Mouse (Mus musculus) heart, adult 2 months (tissue): ENCODE results near the gene Vsig10. TPM values are rescaled to one million over a fixed set of nuclear protein-coding genes. Genes with fewer than 3 reads are reported as not detected.

Source experiments
- DNase-seq, 2 experiments: peaks; one replicate each; pipeline ENCODE4 v3.0.0; 2021
- H3K27ac ChIP-seq: fragments of 200-600 bp; 2 replicates; pipeline ENCODE4 v1.8.1; 2022
- H3K27me3 ChIP-seq: fragments of 200-500 bp; 2 replicates; pipeline ENCODE4 v1.6.1; 2012; ENCODE audit warnings: mild to moderate bottlenecking, low read length, inconsistent platforms, mixed read lengths; ENCODE audit not compliant: control insufficient read depth, insufficient read depth
- H3K36me3 ChIP-seq: fragments of 200-500 bp; 2 replicates; pipeline ENCODE4 v1.6.1; 2012; ENCODE audit warnings: low read length, inconsistent platforms; ENCODE audit not compliant: control insufficient read depth, insufficient read depth
- H3K4me1 ChIP-seq: fragments of 200-500 bp; 2 replicates; pipeline ENCODE4 v1.6.1; 2011; ENCODE audit warnings: low read length; ENCODE audit not compliant: control insufficient read depth, insufficient read depth
- H3K4me3 ChIP-seq: fragments of 200-600 bp; 2 replicates; pipeline ENCODE4 v1.8.1; 2022
- H3K79me2 ChIP-seq: fragments of 200-500 bp; replicated peaks from 2 replicates; pipeline ENCODE4 v1.6.1; 2012; ENCODE audit warnings: mild to moderate bottlenecking, inconsistent platforms, low read length, moderate library complexity, mixed read lengths; ENCODE audit not compliant: control insufficient read depth, insufficient read depth
- H3K9ac ChIP-seq: fragments of 200-500 bp; 2 replicates; pipeline ENCODE4 v1.6.1; 2012; ENCODE audit warnings: low read depth, mild to moderate bottlenecking, control low read depth, inconsistent platforms, low read length, mixed read lengths
- CTCF ChIP-seq: fragments of 200-600 bp; IDR thresholded peaks from 2 replicates; pipeline ENCODE4 v1.8.1; 2022; ENCODE audit warnings: antibody characterized with exemption, mild to moderate bottlenecking, moderate library complexity
- EP300 ChIP-seq: fragments of 200-500 bp; IDR thresholded peaks from 2 replicates; pipeline ENCODE4 v1.6.1; 2011; ENCODE audit warnings: low read depth, low read length, control low read depth; ENCODE audit not compliant: insufficient read depth
- POLR2A ChIP-seq: fragments of 200-500 bp; IDR thresholded peaks from 2 replicates; pipeline ENCODE4 v1.6.1; 2011; ENCODE audit warnings: mild to moderate bottlenecking, low read depth, low read length, control low read depth; ENCODE audit not compliant: insufficient read depth
- WGBS: fragments of 180-500 bp; shearing (Covaris S2); methylation state at CpG from one replicate; pipeline ENCODE4 v1.1.7; 2018; 5-methylcytosine and 5-hydroxymethylcytosine counted together
- intact Hi-C: fragments of 180-260 bp; cut with DNase I; formaldehyde crosslinking; loops from one replicate; pipeline ENCODE4 v1.15.1; 2025
- polyA plus RNA-seq: library from polyadenylated mRNA; depleted of rRNA; stranded (reverse); fragments of >200 nt; gene quantifications from 2 replicates; pipeline ENCODE4 v1.2.3, GENCODE M21; 2012
- total RNA-seq, 2 experiments: library from RNA; stranded (reverse); gene quantifications; 2 replicates each; pipeline ENCODE4 v1.2.3; 2021

The Vsig10 gene
- total and polyA plus RNA-seq, 3 experiments = 7.0 to 8.9 (median 8.8) TPM

DNA sequence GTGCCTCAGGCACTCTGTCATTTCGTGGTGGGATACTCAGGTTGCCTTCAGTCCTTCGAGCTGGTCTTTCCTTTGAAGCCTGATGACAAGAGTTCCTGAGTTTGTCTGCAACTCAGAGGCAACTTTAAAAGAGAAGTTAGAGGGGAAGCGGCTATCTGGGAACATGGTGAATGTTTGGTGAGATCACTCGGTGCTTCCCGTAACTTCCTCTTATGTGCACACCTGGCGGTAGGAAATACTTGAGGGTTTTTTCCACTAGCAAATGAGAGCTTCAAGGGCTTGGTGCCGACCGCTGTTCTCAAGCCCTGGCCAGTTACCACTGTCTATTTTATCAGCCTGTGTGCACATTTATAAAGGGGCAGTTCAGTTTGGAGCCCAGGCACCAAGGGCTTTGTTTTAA, 35.2 kb downstream of the Vsig10 start:
- WGBS = 49% methylated on average over 8 of the region's 8 CpGs
- no peaks in the 10 kb centered on the region; the same call in 1 of the 2 replicates for H3K4me1 ChIP-seq
- H3K79me2 ChIP-seq = no peaks in the 10 kb centered on the region
- H3K27me3 ChIP-seq = no peaks in the 10 kb centered on the region
- H3K4me3 ChIP-seq = no peak overlapping the region
- no peak overlapping the region for H3K9ac ChIP-seq
- intact Hi-C loops = no loop called here
- TF ChIP-seq POLR2A (no peak), CTCF (no peak), EP300 (no peak)
- H3K27ac ChIP-seq = no peak overlapping the region
- no peaks in the 10 kb centered on the region; the same call in 1 of the 2 replicates for H3K36me3 ChIP-seq
- DNase-seq = no peak

DNA sequence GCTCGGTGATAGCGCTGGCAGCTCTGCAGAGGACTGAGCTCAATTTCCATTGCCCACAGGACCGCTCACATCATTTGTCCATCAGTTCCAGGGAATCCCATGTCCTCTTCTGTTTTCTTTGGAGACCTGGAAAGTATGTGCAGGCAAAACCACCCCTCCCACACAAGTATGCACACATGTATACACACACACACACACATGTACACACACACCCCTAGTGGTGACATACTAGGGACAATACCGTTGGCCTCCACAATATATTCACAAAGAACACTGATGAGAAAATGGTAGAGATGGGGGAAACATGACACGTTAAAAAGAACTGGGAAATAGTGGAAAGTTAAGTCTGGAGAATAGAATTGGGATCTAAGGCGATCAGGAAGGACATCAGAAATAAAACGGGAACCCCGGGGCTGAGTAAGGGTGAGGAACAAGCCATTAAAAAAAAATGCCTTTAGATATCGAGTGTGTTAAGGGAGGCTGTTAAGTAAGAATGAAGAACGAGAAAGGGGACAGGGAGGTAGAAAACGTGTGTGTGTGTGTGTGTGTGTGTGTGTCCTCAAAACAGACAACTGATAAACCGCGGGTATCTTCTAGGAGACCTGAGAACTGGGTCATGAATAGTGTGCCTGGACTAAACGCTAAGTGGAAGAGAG, 36.9 kb downstream of the Vsig10 start:
- Histone ChIP-seq H3K79me2 (no peaks in the 10 kb centered on the region), H3K27me3 (no peaks in the 10 kb centered on the region), H3K4me1 (peaks cover 10% of the 10 kb centered on the region), H3K4me3 (no peak overlapping the region; the same call in 1 of the 2 replicates), H3K9ac (no peak overlapping the region), H3K36me3 (peaks cover 6% of the 10 kb centered on the region), H3K27ac (peak overlapping the region; percentile 84)
- no peak for TF ChIP-seq EP300
- TF ChIP-seq POLR2A = no peak
- peak; percentile 45 for TF ChIP-seq CTCF
- DNase-seq = no peak
- intact Hi-C loops = loop anchor here (2.0 kb wide), 2 partner anchors 33 to 37 kb away; partner anchors contain the start of genes Rfc5 and Vsig10
- WGBS = 25% methylated on average over 14 of the region's 14 CpGs

DNA sequence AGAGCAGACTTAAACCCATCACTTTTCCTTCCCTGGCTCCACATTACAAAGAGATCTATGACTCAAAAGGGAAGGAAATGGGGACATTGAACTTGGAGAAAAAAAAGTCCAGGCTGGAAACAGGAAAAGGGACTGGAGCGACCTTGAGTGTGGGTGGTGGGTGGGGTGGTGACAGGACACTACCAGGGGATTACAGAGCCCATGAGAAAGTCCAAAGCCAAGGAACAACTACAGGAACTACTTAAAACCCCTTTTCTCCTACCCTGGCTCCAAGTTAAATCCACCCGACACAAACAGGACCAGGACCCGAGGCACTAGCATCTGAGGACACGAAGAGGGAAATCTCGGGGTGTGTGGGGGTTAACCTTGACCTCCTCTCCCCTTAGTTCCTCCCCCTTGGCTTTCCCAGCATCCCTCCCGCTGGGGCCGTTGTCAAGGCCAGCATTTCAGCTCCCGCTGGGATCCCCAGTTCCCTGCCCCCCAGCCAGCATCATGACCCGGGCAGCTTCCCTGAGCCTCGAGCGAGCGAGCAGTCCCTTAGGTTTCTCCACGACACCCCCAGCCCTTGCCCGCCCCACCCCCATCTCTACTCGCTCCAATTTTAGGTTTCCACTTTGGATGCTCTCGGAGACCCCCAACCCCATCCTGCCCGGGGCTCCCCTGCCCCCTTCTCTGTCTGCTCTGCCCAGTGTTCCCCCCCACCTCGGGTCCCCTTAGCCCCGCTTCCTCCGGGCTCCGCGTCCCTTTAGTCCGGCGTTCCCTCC, 37.7 kb downstream of the Vsig10 start:
- Histone ChIP-seq H3K79me2 (0 out of 2 replicates have a peak, but pooled peaks cover 1% of the 10 kb centered on the region), H3K9ac (peak overlapping the region; percentile 99), H3K27ac (peak overlapping the region; percentile 84), H3K27me3 (no peaks in the 10 kb centered on the region), H3K36me3 (peaks cover 10% of the 10 kb centered on the region), H3K4me1 (peaks cover 16% of the 10 kb centered on the region), H3K4me3 (peak overlapping the region; percentile 54)
- intact Hi-C loops = loop anchor here (2.0 kb wide), 2 partner anchors 32 to 38 kb away; partner anchors contain the start of genes Rfc5 and Vsig10
- TF ChIP-seq POLR2A = 0 out of 2 replicates have a peak, but pooled peaks have one; percentile 25
- TF ChIP-seq CTCF = no peak
- under 1% methylated on average over 18 of the region's 24 CpGs for WGBS
- peak; percentile 75 to 76 for DNase-seq

DNA sequence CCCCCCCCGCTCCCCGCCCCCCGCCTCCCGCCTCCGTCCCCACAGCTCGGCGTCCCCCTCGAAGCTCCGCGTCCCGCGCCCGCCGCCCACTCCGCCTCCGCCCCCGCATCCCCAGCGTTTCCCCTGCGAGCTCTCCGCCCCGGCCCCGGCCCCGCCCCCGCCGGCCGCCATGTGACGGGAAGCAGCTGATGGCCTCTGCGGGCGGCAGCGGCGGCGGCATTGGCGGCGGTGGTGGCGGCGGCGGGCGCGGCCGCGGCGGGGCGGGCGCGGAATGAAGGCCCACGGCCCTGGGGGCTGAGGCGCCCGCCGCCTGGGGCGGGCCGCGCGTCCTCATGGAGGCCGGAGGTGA, 38.2 kb downstream of the Vsig10 start, which contains the start of gene Wsb2:
Wsb2 (plus strand) TSS at position 176 of the 349 bp plus-strand sequence.
- Histone ChIP-seq H3K27me3 (no peaks in the 10 kb centered on the region), H3K27ac (peak within 1 kb of the TSS; percentile 98), H3K79me2 (peaks cover 1% of the 10 kb centered on the region; the same call in 1 of the 2 replicates), H3K4me3 (peak within 1 kb of the TSS; percentile 72), H3K9ac (peak within 1 kb of the TSS; percentile 99), H3K36me3 (peaks cover 14% of the 10 kb centered on the region), H3K4me1 (peaks cover 19% of the 10 kb centered on the region)
- DNase-seq = peak; percentile 90 to 91
- under 1% methylated on average over 26 of the region's 54 CpGs for WGBS
- TF ChIP-seq EP300 (no peak), CTCF (no peak), POLR2A (no peak)
- intact Hi-C loops = loop anchor here (2.0 kb wide), 2 partner anchors 32 to 38 kb away; partner anchors contain the start of genes Rfc5 and Vsig10

DNA sequence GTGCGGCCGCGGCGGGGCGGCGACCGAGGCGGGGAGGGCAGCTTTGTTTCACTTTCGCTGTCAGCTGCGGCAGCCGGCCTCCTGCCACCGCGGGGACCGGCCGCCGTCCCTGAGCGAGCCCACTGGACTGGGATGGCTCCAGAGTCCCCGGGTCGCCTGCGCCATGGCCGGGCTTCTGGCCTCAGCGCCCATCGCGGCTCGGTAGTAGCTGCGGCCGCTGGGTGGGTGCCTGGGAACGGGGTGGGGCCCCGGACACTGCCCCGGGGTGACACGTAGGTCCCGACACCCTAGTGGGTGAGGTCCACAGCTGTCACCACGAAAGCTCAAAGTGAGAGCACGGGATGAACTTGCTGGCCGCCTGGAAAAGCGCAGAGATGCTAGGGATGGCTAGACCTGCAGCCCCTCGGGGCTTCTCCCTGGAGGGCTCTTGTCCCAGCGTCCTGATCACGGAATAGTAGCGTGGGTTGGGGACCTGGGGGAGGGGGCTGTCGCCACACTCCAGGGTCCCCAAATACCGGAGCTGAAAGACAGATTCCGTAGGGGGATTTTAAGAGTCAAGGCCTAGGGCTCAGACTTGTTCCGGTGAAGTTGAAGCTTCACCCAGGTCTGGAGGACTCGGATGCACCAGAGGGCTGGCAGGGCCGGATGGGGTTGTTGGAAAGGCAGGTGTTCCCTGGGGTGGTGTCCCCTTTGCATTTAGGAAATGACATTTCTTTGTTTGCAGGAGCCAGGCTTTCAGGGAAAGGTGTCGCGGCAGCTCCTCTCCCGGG, 38.8 kb downstream of the Vsig10 start:
- peak in 1 of 2 experiments; percentile 80 for DNase-seq
- H3K27ac ChIP-seq = peak overlapping the region; percentile 98
- WGBS = under 1% methylated on average over 49 of the region's 49 CpGs
- no peaks in the 10 kb centered on the region for H3K27me3 ChIP-seq
- H3K4me1 ChIP-seq = peaks cover 21% of the 10 kb centered on the region
- H3K79me2 ChIP-seq = peaks cover 1% of the 10 kb centered on the region; the same call in 1 of the 2 replicates
- peak overlapping the region; percentile 99 for H3K9ac ChIP-seq
- H3K36me3 ChIP-seq = peaks cover 14% of the 10 kb centered on the region
- TF ChIP-seq CTCF (no peak), POLR2A (no peak), EP300 (no peak)
- H3K4me3 ChIP-seq = peak overlapping the region; percentile 72
- intact Hi-C loops = loop anchor here (2.0 kb wide), 2 partner anchors 31 to 39 kb away; partner anchors contain the start of genes Rfc5 and Vsig10
